ENCODE assay signal across 29 mouse cellular contexts in genomic region chr12:71968592-71968991, GRCm38 (mm10).
DNase-seq lines count a peak whose midpoint lies in the region; ATAC-seq and TF ChIP-seq lines count a peak whose summit lies in the region.
"Had no signal": no experiment of that assay in that cellular context is flagged by ENCODE, and none has a peak within 500 bp of the region (broad histone marks: within the 10 kb centered on the region; RNA-seq: fewer than 3 reads in every experiment).

No protein-coding gene starts in this region.

- H3K27ac ChIP-seq in heart, embryonic 10.5 days: peak overlapping the region; percentile 49; the same call in 1 of the 2 replicates
- H3K27ac ChIP-seq in heart, postnatal 0 days (ENCODE audit: low read depth): peak overlapping the region; percentile 43; the same call in 1 of the 2 replicates
- peak overlapping the region; percentile 70 for H3K27ac ChIP-seq in bone marrow macrophage, adult 2 months (ENCODE audit: insufficient read depth, low read depth, low read length)
- no peak overlapping the region for H3K27ac ChIP-seq in midbrain, embryonic 14.5 days (replicated peaks; ENCODE audit: low read depth, low read length)
- H3K27ac ChIP-seq: embryonic facial prominence, embryonic 12.5 days; forebrain, embryonic 10.5 days; hindbrain, embryonic 10.5 days; hindbrain, embryonic 15.5 days; liver, embryonic 12.5 days; neural tube, embryonic 13.5 days had no signal

- WGBS in heart, embryonic 10.5 days: 74% methylated on average over 4 of the region's 4 CpGs
- WGBS in heart, postnatal 0 days: 62% methylated on average over 4 of the region's 4 CpGs
- WGBS in midbrain, embryonic 14.5 days: 74% methylated on average over 4 of the region's 4 CpGs

- no peaks in the 10 kb centered on the region for H3K27me3 ChIP-seq in heart, embryonic 10.5 days (ENCODE audit: insufficient read depth, poor library complexity, severe bottlenecking)
- H3K27me3 ChIP-seq in heart, postnatal 0 days (ENCODE audit: control insufficient read depth, insufficient read depth, low read length): no peaks in the 10 kb centered on the region
- H3K27me3 ChIP-seq in midbrain, embryonic 14.5 days (ENCODE audit: control insufficient read depth, insufficient read depth, low read length): no peaks in the 10 kb centered on the region
- H3K27me3 ChIP-seq: embryonic facial prominence, embryonic 12.5 days; hindbrain, embryonic 15.5 days; liver, embryonic 12.5 days; neural tube, embryonic 13.5 days had no signal

- H3K4me3 ChIP-seq in heart, embryonic 10.5 days: no peak overlapping the region
- H3K4me3 ChIP-seq in heart, postnatal 0 days (ENCODE audit: low read depth, low read length): no peak overlapping the region
- H3K4me3 ChIP-seq in bone marrow macrophage, adult 2 months (ENCODE audit: insufficient read depth, low read length): no peak overlapping the region
- H3K4me3 ChIP-seq in midbrain, embryonic 14.5 days (replicated peaks; ENCODE audit: low read depth, low read length): no peak overlapping the region
- H3K4me3 ChIP-seq: embryonic facial prominence, embryonic 12.5 days; forebrain, embryonic 10.5 days; hindbrain, embryonic 10.5 days; hindbrain, embryonic 15.5 days; liver, embryonic 12.5 days; neural tube, embryonic 13.5 days had no signal

- TF ChIP-seq CTCF in heart, postnatal 0 days (IDR thresholded peaks at IDR 0.05; ENCODE audit: low read depth): no peak
- TF ChIP-seq CTCF in bone marrow macrophage, adult 2 months (IDR thresholded peaks at IDR 0.05; ENCODE audit: low read depth, low read length): no peak

- no peak overlapping the region for H3K9ac ChIP-seq in heart, postnatal 0 days (replicated peaks; ENCODE audit: low read depth, low read length)
- H3K9ac ChIP-seq in midbrain, embryonic 14.5 days (replicated peaks; ENCODE audit: low read length): no peak overlapping the region
- H3K9ac ChIP-seq: embryonic facial prominence, embryonic 12.5 days; hindbrain, embryonic 15.5 days; liver, embryonic 12.5 days; liver, postnatal 0 days; neural tube, embryonic 13.5 days had no signal

- TF ChIP-seq POLR2A in bone marrow macrophage, adult 2 months (IDR thresholded peaks at IDR 0.05; ENCODE audit: borderline replicate concordance, low read depth, low read length): no peak

- peaks cover 55% of the 10 kb centered on the region for H3K4me1 ChIP-seq in heart, embryonic 10.5 days
- peaks cover 44% of the 10 kb centered on the region for H3K4me1 ChIP-seq in heart, postnatal 0 days (ENCODE audit: control insufficient read depth, insufficient read depth)
- peaks cover 35% of the 10 kb centered on the region for H3K4me1 ChIP-seq in bone marrow macrophage, adult 2 months (ENCODE audit: control insufficient read depth, insufficient read depth, low read length)
- no peaks in the 10 kb centered on the region for H3K4me1 ChIP-seq in midbrain, embryonic 14.5 days (ENCODE audit: control insufficient read depth, insufficient read depth, low read length)
- H3K4me1 ChIP-seq: hindbrain, embryonic 15.5 days had no signal

- ATAC-seq in heart, postnatal 0 days (ENCODE audit: insufficient read depth, low read depth): no peak
- ATAC-seq in common myeloid progenitor, adult 5-6 weeks (replicated peaks; ENCODE audit: low read depth, poor library complexity, severe bottlenecking): peak; percentile 25
- ATAC-seq in midbrain, embryonic 14.5 days (ENCODE audit: low FRiP score, low TSS enrichment): no peak
- ATAC-seq: forebrain, embryonic 16.5 days; inflammation-experienced regulatory T-cells, adult 6 months; liver, embryonic 12.5 days; liver, postnatal 0 days; lung, postnatal 0 days had no signal

- no peaks in the 10 kb centered on the region for H3K9me3 ChIP-seq in heart, embryonic 10.5 days
- no peaks in the 10 kb centered on the region for H3K9me3 ChIP-seq in heart, postnatal 0 days (replicated peaks; ENCODE audit: control insufficient read depth, low read length)
- no peaks in the 10 kb centered on the region for H3K9me3 ChIP-seq in midbrain, embryonic 14.5 days (ENCODE audit: control insufficient read depth, low read length)
- H3K9me3 ChIP-seq: embryonic facial prominence, embryonic 12.5 days; forebrain, embryonic 10.5 days; hindbrain, embryonic 10.5 days; hindbrain, embryonic 15.5 days; liver, embryonic 12.5 days; neural tube, embryonic 13.5 days had no signal

- peaks cover 22% of the 10 kb centered on the region for H3K36me3 ChIP-seq in heart, embryonic 10.5 days
- H3K36me3 ChIP-seq in heart, postnatal 0 days (replicated peaks; ENCODE audit: control insufficient read depth, insufficient read depth, low read length): peaks cover 23% of the 10 kb centered on the region
- peaks cover 33% of the 10 kb centered on the region for H3K36me3 ChIP-seq in midbrain, embryonic 14.5 days (ENCODE audit: control insufficient read depth, insufficient read depth, low read length)

- TF ChIP-seq EP300 in heart, postnatal 0 days (IDR thresholded peaks at IDR 0.05; ENCODE audit: low read depth): no peak

- DNase-seq in heart, embryonic 10.5 days (ENCODE audit: low spot score): no peak
- no peak for DNase-seq in heart, adult 9 months (ENCODE audit: low spot score in 2 of 2)
- DNase-seq in heart, postnatal 0 days (ENCODE audit: low spot score): no peak
- no peak for DNase-seq in heart, postnatal 4 days
- no peak for DNase-seq in adrenal gland, postnatal 14 days
- DNase-seq in midbrain, embryonic 14.5 days: no peak
- DNase-seq: adrenal gland, postnatal 36 days; B cell, adult 2 months; cerebellum, adult 2 months; cerebellum, postnatal 14 days; gastrocnemius, postnatal 10 days; kidney, adult 11 months; kidney, postnatal 36 days; layer of hippocampus, postnatal 36 days; left cerebral cortex, postnatal 4 days; liver, postnatal 0 days; right cerebral cortex, postnatal 4 days had no signal

- H3K4me2 ChIP-seq in heart, postnatal 0 days (ENCODE audit: low read depth, low read length): no peak overlapping the region
- H3K4me2 ChIP-seq in midbrain, embryonic 14.5 days (ENCODE audit: low read length): no peak overlapping the region
- H3K4me2 ChIP-seq: embryonic facial prominence, embryonic 12.5 days; hindbrain, embryonic 15.5 days; liver, embryonic 12.5 days; midbrain, embryonic 11.5 days; neural tube, embryonic 13.5 days had no signal
